Mouse (Mus musculus) heart, adult 2 months (tissue): ENCODE data around the gene Rnf10.

Experiments
- CTCF ChIP-seq: fragments of 200-600 bp; IDR thresholded peaks from 2 replicates; pipeline ENCODE4 v1.8.1; 2022; ENCODE audit warnings: antibody characterized with exemption, mild to moderate bottlenecking, moderate library complexity
- POLR2A ChIP-seq: fragments of 200-500 bp; IDR thresholded peaks from 2 replicates; pipeline ENCODE4 v1.6.1; 2011; ENCODE audit warnings: mild to moderate bottlenecking, low read depth, low read length, control low read depth; ENCODE audit not compliant: insufficient read depth

GRCm38 (mm10) chr5:115235786-115236263 is 36.9 kb downstream of the Rnf10 start, which contains the start of gene Pop5:
- no peak for TF ChIP-seq POLR2A
- TF ChIP-seq CTCF, result no peak; the same call in 1 of the 2 replicates
